Mouse (Mus musculus) kidney, adult 10 weeks (tissue): ENCODE results near the gene Ophn1. TPM values are rescaled to one million over a fixed set of nuclear protein-coding genes. Genes with fewer than 3 reads are reported as not detected.

Experiments used
- polyA plus RNA-seq: library from polyadenylated mRNA; stranded (reverse); fragments of 350-450 nt; fragmentation: Illumina TruSeq; extraction: RNeasy Lipid Tissue Mini Kit (QIAGEN cat#74804); gene quantifications from one replicate; pipeline ENCODE4 v1.2.3, GENCODE M21; 2014; ENCODE audit warnings: low read depth, low replicate concordance

Gene Ophn1
- 8.0 TPM for polyA plus RNA-seq

GRCm38 (mm10) chrX:98890406-98891116 is at the start of gene Ophn1:
Gene Ophn1 (minus strand): TSS chrX:98891025.

GRCm38 (mm10) chrX:98936101-98936500 is 45.3 kb upstream of the Ophn1 start, which contains the start of gene Yipf6:
Gene Yipf6 (plus strand): TSS chrX:98936316.

Other genes with a start within 250 kb of the Ophn1 start
- gene Yipf6, start 45.3 kb upstream of the Ophn1 start, polyA plus RNA-seq, result 85.8 TPM
- gene Stard8, start 112.2 kb upstream of the Ophn1 start, polyA plus RNA-seq, result 31.7 TPM
- 2.1 TPM for gene Efnb1, start 245.1 kb upstream of the Ophn1 start, polyA plus RNA-seq